Mouse (Mus musculus) small intestine, adult 2 months (tissue): ENCODE data around the gene Ppp1r13l. TPM values are rescaled to one million over a fixed set of nuclear protein-coding genes. Genes with fewer than 3 reads are reported as not detected.
A peak's percentile ranks its signal among the peaks of the same experiment; 100 is the strongest.

Experiments used
- H3K27ac ChIP-seq: fragments of 200-500 bp; 2 replicates; pipeline ENCODE4 v1.5.1; 2012; ENCODE audit warnings: low read depth, low read length, control low read depth, inconsistent platforms; ENCODE audit not compliant: insufficient read depth
- H3K27me3 ChIP-seq: fragments of 200-500 bp; 2 replicates; pipeline ENCODE4 v1.6.1; 2012; ENCODE audit warnings: mild to moderate bottlenecking, moderate library complexity, low read length, inconsistent platforms; ENCODE audit not compliant: control insufficient read depth, insufficient read depth
- H3K36me3 ChIP-seq: fragments of 200-500 bp; 2 replicates; pipeline ENCODE4 v1.6.1; 2012; ENCODE audit warnings: mild to moderate bottlenecking, low read length, control low read depth, inconsistent platforms; ENCODE audit not compliant: control insufficient read depth, insufficient read depth
- H3K4me1 ChIP-seq: fragments of 200-500 bp; 2 replicates; pipeline ENCODE4 v1.6.1; 2012; ENCODE audit warnings: low read length, inconsistent platforms, mixed read lengths; ENCODE audit not compliant: control insufficient read depth, insufficient read depth, insufficient read length
- H3K4me3 ChIP-seq: fragments of 200-500 bp; 2 replicates; pipeline ENCODE4 v1.5.1; 2012; ENCODE audit warnings: low read depth, mild to moderate bottlenecking, control low read depth, inconsistent platforms, low read length, moderate library complexity
- CTCF ChIP-seq: fragments of 200-500 bp; IDR thresholded peaks from 2 replicates; pipeline ENCODE4 v1.5.1; 2012; ENCODE audit warnings: low read depth, mild to moderate bottlenecking, control low read depth, inconsistent platforms, low read length, moderate library complexity, mixed read lengths; ENCODE audit not compliant: insufficient replicate concordance, insufficient read length; ENCODE audit errors: extremely low read depth
- POLR2A ChIP-seq: fragments of 200-500 bp; IDR thresholded peaks from 2 replicates; pipeline ENCODE4 v1.6.1; 2012; ENCODE audit warnings: low read depth, mild to moderate bottlenecking, control low read depth, inconsistent platforms, low read length, moderate library complexity
- WGBS: fragments of 180-500 bp; shearing (Covaris S2); methylation state at CpG from one replicate; pipeline ENCODE4 v1.1.7; 2018; 5-methylcytosine and 5-hydroxymethylcytosine counted together
- polyA plus RNA-seq: library from polyadenylated mRNA; depleted of rRNA; stranded (reverse); fragments of >200 nt; gene quantifications from 2 replicates; pipeline ENCODE4 v1.2.3, GENCODE M21; 2012

Gene Ppp1r13l
- polyA plus RNA-seq, 1 experiment, result 10.4 TPM

GRCm38 (mm10) chr7:19363881-19364280 is 4.3 kb downstream of the Ppp1r13l start:
- H3K27ac ChIP-seq, result no peak overlapping the region
- 3% methylated on average over 18 of the region's 18 CpGs for WGBS

DNA sequence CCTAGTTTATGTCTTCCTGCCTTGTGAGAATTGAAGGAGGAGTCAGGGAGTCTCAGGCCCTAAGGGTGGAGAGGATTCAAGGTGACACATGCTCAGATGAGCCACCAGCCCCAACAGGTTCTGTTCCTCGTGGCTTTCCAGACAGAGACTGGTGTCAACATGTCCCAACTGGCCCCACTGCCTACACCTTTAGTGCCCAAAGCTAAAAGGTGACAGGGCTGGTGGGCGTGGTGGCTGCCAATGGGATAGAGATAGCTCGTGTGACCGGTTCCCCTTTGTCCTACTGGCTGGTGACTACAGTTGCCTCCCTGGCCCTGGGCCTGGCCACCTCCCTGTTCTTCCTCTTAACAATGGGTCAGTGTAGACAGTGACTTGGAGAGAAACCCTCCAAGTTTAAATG is 5.8 kb downstream of the Ppp1r13l start:
- Histone ChIP-seq H3K4me1 (peaks cover 6% of the 10 kb centered on the region), H3K4me3 (no peak overlapping the region), H3K36me3 (no peaks in the 10 kb centered on the region), H3K27me3 (no peaks in the 10 kb centered on the region), H3K27ac (no peak overlapping the region)
- TF ChIP-seq POLR2A (no peak), CTCF (no peak)
- 49% methylated on average over 4 of the region's 4 CpGs for WGBS

More at GRCm38 (mm10) chr7:19363881-19364280, 4.3 kb downstream of the Ppp1r13l start:
- TF ChIP-seq POLR2A, result no peak
- peak; percentile 85 for TF ChIP-seq CTCF
- Histone ChIP-seq H3K36me3 (no peaks in the 10 kb centered on the region), H3K27me3 (no peaks in the 10 kb centered on the region), H3K4me1 (peaks cover 5% of the 10 kb centered on the region), H3K4me3 (0 out of 2 replicates have a peak overlapping the region, but pooled peaks have one; percentile 11)

- TF ChIP-seq CTCF (no peak), POLR2A (no peak)
- no peak overlapping the region for H3K27ac ChIP-seq
- H3K4me1 ChIP-seq, result peaks cover 6% of the 10 kb centered on the region; the same call in 1 of the 2 replicates
- H3K4me3 ChIP-seq, result no peak overlapping the region
- 37% methylated on average over 16 of the region's 16 CpGs for WGBS
- no peaks in the 10 kb centered on the region for H3K27me3 ChIP-seq
- H3K36me3 ChIP-seq, result no peaks in the 10 kb centered on the region
Measured at GRCm38 (mm10) chr7:19368380-19368779, 8.8 kb downstream of the Ppp1r13l start.

GRCm38 (mm10) chr7:19369823-19370425 is 10.4 kb downstream of the Ppp1r13l start:
- Histone ChIP-seq H3K27ac (no peak overlapping the region), H3K4me3 (peak overlapping the region; percentile 38), H3K27me3 (no peaks in the 10 kb centered on the region), H3K36me3 (no peaks in the 10 kb centered on the region), H3K4me1 (peaks cover 6% of the 10 kb centered on the region; the same call in 1 of the 2 replicates)
- 21% methylated on average over 46 of the region's 46 CpGs for WGBS
- TF ChIP-seq CTCF, result peak; percentile 56
- TF ChIP-seq POLR2A, result no peak

DNA sequence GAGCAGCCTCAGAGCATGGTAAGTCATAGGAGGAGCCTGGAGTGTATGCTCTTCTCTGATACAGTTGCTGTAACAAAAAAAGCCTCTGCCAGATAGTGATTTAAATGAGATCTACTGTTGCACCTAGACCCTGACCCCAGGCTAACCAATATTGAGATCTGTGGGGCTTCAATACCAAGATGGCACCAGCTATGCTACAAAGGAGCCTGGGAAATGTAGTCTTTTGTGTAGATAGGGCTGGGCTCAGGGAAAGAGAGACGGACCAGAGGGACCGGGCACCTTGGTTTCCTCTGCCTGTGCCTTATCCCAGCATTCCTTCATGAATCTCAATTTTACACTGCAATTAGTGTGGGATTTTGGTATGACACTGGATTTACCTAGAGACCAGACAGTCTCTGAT is 13.8 kb downstream of the Ppp1r13l start:
- H3K36me3 ChIP-seq, result no peaks in the 10 kb centered on the region

DNA sequence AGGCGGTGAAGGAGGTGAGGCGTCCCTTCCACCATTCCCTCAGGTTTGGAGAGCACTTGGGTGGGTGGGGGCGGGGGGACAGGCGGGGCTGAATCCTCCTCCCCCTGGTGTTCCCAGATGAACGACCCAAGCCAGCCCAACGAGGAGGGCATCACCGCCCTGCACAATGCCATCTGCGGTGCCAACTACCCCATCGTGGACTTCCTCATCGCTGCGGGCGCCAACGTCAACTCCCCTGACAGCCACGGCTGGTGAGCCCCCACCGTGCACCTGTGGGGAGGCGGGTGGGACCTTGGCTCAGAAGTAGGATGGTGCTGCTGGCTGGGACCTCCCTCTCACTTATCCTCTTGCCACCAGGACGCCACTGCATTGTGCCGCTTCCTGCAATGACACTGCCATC is 15.8 kb downstream of the Ppp1r13l start:
- H3K27ac ChIP-seq, result no peak overlapping the region
- H3K4me1 ChIP-seq, result no peaks in the 10 kb centered on the region
- H3K27me3 ChIP-seq, result no peaks in the 10 kb centered on the region
- no peaks in the 10 kb centered on the region for H3K36me3 ChIP-seq
- no peak overlapping the region for H3K4me3 ChIP-seq
- 86% methylated on average over 18 of the region's 18 CpGs for WGBS
- no peak for TF ChIP-seq POLR2A
- TF ChIP-seq CTCF, result no peak

More for the DNA sequence above, 13.8 kb downstream of the Ppp1r13l start:
- TF ChIP-seq POLR2A, result no peak
- 97% methylated on average over 2 of the region's 2 CpGs for WGBS
- Histone ChIP-seq H3K4me3 (no peak overlapping the region), H3K27ac (no peak overlapping the region), H3K27me3 (no peaks in the 10 kb centered on the region), H3K4me1 (peaks cover 3% of the 10 kb centered on the region; the same call in 1 of the 2 replicates)

DNA sequence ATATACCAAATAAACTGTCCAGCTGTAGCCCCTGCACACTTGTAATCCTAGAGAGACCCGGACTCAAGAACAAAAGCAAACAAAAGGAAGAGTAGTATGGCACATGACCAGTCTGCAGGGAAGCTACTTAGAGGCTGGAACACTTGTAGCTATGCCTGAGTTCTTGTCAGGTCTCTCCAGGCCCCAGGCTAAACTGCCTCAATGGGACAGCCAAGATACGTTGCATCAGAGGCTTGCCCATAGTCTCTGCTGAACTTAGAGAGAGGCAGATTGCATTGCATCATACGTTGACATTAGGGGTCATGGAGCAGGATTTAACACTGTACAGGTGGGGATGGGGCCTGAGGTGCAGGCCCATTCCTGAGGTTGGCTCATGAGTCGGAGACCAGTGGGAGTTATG is 16.5 kb downstream of the Ppp1r13l start:
- Histone ChIP-seq H3K4me1 (no peaks in the 10 kb centered on the region), H3K4me3 (no peak overlapping the region), H3K27me3 (no peaks in the 10 kb centered on the region), H3K36me3 (no peaks in the 10 kb centered on the region), H3K27ac (no peak overlapping the region)
- WGBS, result 81% methylated on average over 4 of the region's 4 CpGs
- TF ChIP-seq CTCF, result no peak
- no peak for TF ChIP-seq POLR2A

GRCm38 (mm10) chr7:19378049-19378448 is 18.5 kb downstream of the Ppp1r13l start:
- H3K27me3 ChIP-seq, result no peaks in the 10 kb centered on the region
- no peaks in the 10 kb centered on the region for H3K4me1 ChIP-seq
- H3K4me3 ChIP-seq, result no peak overlapping the region
- no peaks in the 10 kb centered on the region for H3K36me3 ChIP-seq
- TF ChIP-seq CTCF (no peak), POLR2A (no peak)
- no peak overlapping the region for H3K27ac ChIP-seq
- 84% methylated on average over 8 of the region's 8 CpGs for WGBS
